Mouse (Mus musculus): ENCODE measurements at regions not wholly inside any gene's neighbourhood (a gene's known extent, or its start where the extent isn't known, plus 50 kb on each side); places are given as distances from the start of the nearest gene placed in this dataset.

- TF ChIP-seq CTCF (IDR thresholded peaks at IDR 0.05; ENCODE audit: low read depth) (no peak), EP300 (optimal IDR thresholded peaks at IDR 0.05) (no peak)
Measured at GRCm38 (mm10) chr9:90693031-90693671, 422.5 kb upstream of the Tbc1d2b start.

Measured in stomach, postnatal 0 days (tissue).